Mouse (Mus musculus): Measurements from ENCODE around the gene Ucp3. TPM values are rescaled to one million over a fixed set of nuclear protein-coding genes. Genes with fewer than 3 reads are reported as not detected.

The Ucp3 gene
- total RNA-seq, 2 experiments from 2014 or later: 1.9 to 2.8 TPM

Other genes starting within 250 kb of the Ucp3 start
- gene Pgm2l1, start 245.6 kb upstream of the Ucp3 start, total RNA-seq (2021): 100 to 1,000 TPM; 250 to 264 TPM
- gene P4ha3, start 187.5 kb upstream of the Ucp3 start, total RNA-seq (2021): 1 to 10 TPM; 3.0 to 5.9 TPM
- gene C2cd3, start 100.8 kb upstream of the Ucp3 start, total RNA-seq (2021): 10 to 100 TPM; 23.4 to 24.4 TPM
- 100 to 1,000 TPM; 145 to 146 TPM for gene Ppme1, start 100.7 kb upstream of the Ucp3 start, total RNA-seq (2021)
- gene Ucp2, start 20.3 kb downstream of the Ucp3 start, total RNA-seq (2021): 10 to 100 TPM; 60.5 to 73.3 TPM
- gene Dnajb13, start 42.0 kb downstream of the Ucp3 start, total RNA-seq (2021): under 1 TPM; 0.36 to 0.77 TPM
- gene Coa4, start 64.1 kb downstream of the Ucp3 start, total RNA-seq (2021): 1 to 10 TPM; 8.0 TPM
- 100 to 1,000 TPM; 373 to 390 TPM for gene Rab6a, start 134.4 kb downstream of the Ucp3 start, total RNA-seq (2021)
- 10 to 100 TPM; 70.4 to 74.7 TPM for gene Mrpl48, start 135.3 kb downstream of the Ucp3 start, total RNA-seq (2021)
- gene Plekhb1, start 189.4 kb downstream of the Ucp3 start, total RNA-seq (2021): 100 to 1,000 TPM; 285 to 292 TPM
- 100 to 1,000 TPM; 217 to 233 TPM for gene Fam168a, start 233.6 kb downstream of the Ucp3 start, total RNA-seq (2021)

Measured in layer of hippocampus, adult 18-20 months (tissue).